Mouse (Mus musculus): Measurements from ENCODE around the gene Bcr. TPM values are rescaled to one million over a fixed set of nuclear protein-coding genes. Genes with fewer than 3 reads are reported as not detected.

The Bcr gene
- polyA plus RNA-seq, 1 experiment from 2014 or later = 2.4 TPM

GRCm38 (mm10) chr10:75070281-75070976 lies 10.0 kb downstream of the Bcr start:
- no peak overlapping the region for H3K4me3 ChIP-seq
- H3K27me3 ChIP-seq (replicated peaks) = no peaks in the 10 kb centered on the region
- no peak overlapping the region for H3K4me2 ChIP-seq
- H3K27ac ChIP-seq = 0 out of 2 replicates have a peak overlapping the region, but pooled peaks have one; percentile 1
- H3K4me1 ChIP-seq = peaks cover 41% of the 10 kb centered on the region
- H3K36me3 ChIP-seq = no peaks in the 10 kb centered on the region
- no peaks in the 10 kb centered on the region for H3K9me3 ChIP-seq (replicated peaks)
- 41% methylated on average over 11 of the region's 11 CpGs for WGBS (ENCODE audit: insufficient replicate concordance)
- no peak for ATAC-seq
- H3K9ac ChIP-seq = no peak overlapping the region

- ATAC-seq = no peak
- Histone ChIP-seq H3K36me3 (no peaks in the 10 kb centered on the region), H3K4me3 (no peak overlapping the region), H3K9me3 (replicated peaks) (no peaks in the 10 kb centered on the region), H3K4me1 (peaks cover 38% of the 10 kb centered on the region), H3K4me2 (no peak overlapping the region), H3K27me3 (replicated peaks) (no peaks in the 10 kb centered on the region), H3K9ac (no peak overlapping the region), H3K27ac (no peak overlapping the region)
- WGBS (ENCODE audit: insufficient replicate concordance) = 52% methylated on average over 5 of the region's 5 CpGs
These were observed 15.3 kb downstream of the Bcr start for GRCm38 (mm10) chr10:75075665-75076064.

GRCm38 (mm10) chr10:75078174-75079128 lies 18.1 kb downstream of the Bcr start:
- H3K9ac ChIP-seq = no peak overlapping the region
- H3K36me3 ChIP-seq = no peaks in the 10 kb centered on the region; the same call in 1 of the 2 replicates
- no peak overlapping the region for H3K4me3 ChIP-seq
- H3K4me2 ChIP-seq = no peak overlapping the region
- H3K9me3 ChIP-seq (replicated peaks) = no peaks in the 10 kb centered on the region
- peaks cover 29% of the 10 kb centered on the region for H3K4me1 ChIP-seq
- 0 out of 2 replicates have a peak, but pooled peaks have one; percentile 34 for ATAC-seq
- peak overlapping the region; percentile 16; the same call in 1 of the 2 replicates for H3K27ac ChIP-seq
- WGBS (ENCODE audit: insufficient replicate concordance) = 52% methylated on average over 14 of the region's 14 CpGs
- H3K27me3 ChIP-seq (replicated peaks) = no peaks in the 10 kb centered on the region

GRCm38 (mm10) chr10:75085330-75085729 lies 24.9 kb downstream of the Bcr start:
- Histone ChIP-seq H3K4me2 (no peak overlapping the region), H3K9ac (no peak overlapping the region), H3K27me3 (replicated peaks) (no peaks in the 10 kb centered on the region), H3K9me3 (replicated peaks) (no peaks in the 10 kb centered on the region), H3K36me3 (no peaks in the 10 kb centered on the region; the same call in 1 of the 2 replicates), H3K4me3 (no peak overlapping the region), H3K27ac (no peak overlapping the region), H3K4me1 (no peaks in the 10 kb centered on the region)
- WGBS (ENCODE audit: insufficient replicate concordance) = 58% methylated on average over 1 of the region's 1 CpGs
- no peak for ATAC-seq

- no peak overlapping the region for H3K9ac ChIP-seq
- no peak overlapping the region for H3K4me3 ChIP-seq
These were observed 28.1 kb downstream of the Bcr start for GRCm38 (mm10) chr10:75088471-75088870.

GRCm38 (mm10) chr10:75091478-75092152 lies 31.2 kb downstream of the Bcr start:
- no peak overlapping the region for H3K9ac ChIP-seq
- no peak overlapping the region for H3K4me2 ChIP-seq
- H3K9me3 ChIP-seq (replicated peaks) = no peaks in the 10 kb centered on the region
- H3K36me3 ChIP-seq = no peaks in the 10 kb centered on the region
- ATAC-seq = no peak
- H3K27ac ChIP-seq = no peak overlapping the region
- WGBS (ENCODE audit: insufficient replicate concordance) = 70% methylated on average over 10 of the region's 10 CpGs
- H3K4me3 ChIP-seq = no peak overlapping the region
- peaks cover 2% of the 10 kb centered on the region; the same call in 1 of the 2 replicates for H3K4me1 ChIP-seq
- H3K27me3 ChIP-seq (replicated peaks) = no peaks in the 10 kb centered on the region

More at GRCm38 (mm10) chr10:75088471-75088870, 28.1 kb downstream of the Bcr start:
- Histone ChIP-seq H3K4me1 (no peaks in the 10 kb centered on the region; the same call in 1 of the 2 replicates), H3K9me3 (replicated peaks) (no peaks in the 10 kb centered on the region), H3K27me3 (replicated peaks) (no peaks in the 10 kb centered on the region), H3K36me3 (no peaks in the 10 kb centered on the region; the same call in 1 of the 2 replicates), H3K27ac (no peak overlapping the region), H3K4me2 (no peak overlapping the region)
- no peak for ATAC-seq
- WGBS (ENCODE audit: insufficient replicate concordance) = 73% methylated on average over 4 of the region's 4 CpGs

- no peak for ATAC-seq
These were observed 33.0 kb downstream of the Bcr start for GRCm38 (mm10) chr10:75093252-75093987.

GRCm38 (mm10) chr10:75094338-75094737 lies 33.9 kb downstream of the Bcr start:
- WGBS (ENCODE audit: insufficient replicate concordance) = 71% methylated on average over 1 of the region's 1 CpGs
- no peaks in the 10 kb centered on the region for H3K27me3 ChIP-seq (replicated peaks)
- H3K4me3 ChIP-seq = no peak overlapping the region
- no peak for ATAC-seq
- no peak overlapping the region for H3K4me2 ChIP-seq
- no peaks in the 10 kb centered on the region for H3K36me3 ChIP-seq
- no peaks in the 10 kb centered on the region for H3K9me3 ChIP-seq (replicated peaks)
- no peak overlapping the region for H3K9ac ChIP-seq
- no peak overlapping the region for H3K27ac ChIP-seq
- H3K4me1 ChIP-seq = peaks cover 26% of the 10 kb centered on the region

More at GRCm38 (mm10) chr10:75093252-75093987, 33.0 kb downstream of the Bcr start:
- Histone ChIP-seq H3K36me3 (no peaks in the 10 kb centered on the region), H3K9ac (no peak overlapping the region), H3K27ac (no peak overlapping the region), H3K4me1 (peaks cover 19% of the 10 kb centered on the region), H3K4me3 (no peak overlapping the region), H3K4me2 (no peak overlapping the region), H3K9me3 (replicated peaks) (no peaks in the 10 kb centered on the region), H3K27me3 (replicated peaks) (no peaks in the 10 kb centered on the region)
- WGBS (ENCODE audit: insufficient replicate concordance) = 68% methylated on average over 22 of the region's 22 CpGs

GRCm38 (mm10) chr10:75095216-75095615 lies 34.8 kb downstream of the Bcr start:
- Histone ChIP-seq H3K4me3 (no peak overlapping the region), H3K36me3 (no peaks in the 10 kb centered on the region), H3K4me1 (peaks cover 26% of the 10 kb centered on the region), H3K4me2 (no peak overlapping the region), H3K27me3 (replicated peaks) (no peaks in the 10 kb centered on the region), H3K9ac (no peak overlapping the region), H3K9me3 (replicated peaks) (no peaks in the 10 kb centered on the region), H3K27ac (no peak overlapping the region)
- ATAC-seq = no peak
- 85% methylated on average over 7 of the region's 7 CpGs for WGBS (ENCODE audit: insufficient replicate concordance)

- H3K4me2 ChIP-seq = no peak overlapping the region
- no peak overlapping the region for H3K4me3 ChIP-seq
- peak; percentile 55; the same call in 1 of the 2 replicates for ATAC-seq
- no peaks in the 10 kb centered on the region for H3K9me3 ChIP-seq (replicated peaks)
- H3K36me3 ChIP-seq = no peaks in the 10 kb centered on the region
- H3K9ac ChIP-seq = no peak overlapping the region
- WGBS (ENCODE audit: insufficient replicate concordance) = 60% methylated on average over 10 of the region's 10 CpGs
- H3K4me1 ChIP-seq = peaks cover 36% of the 10 kb centered on the region
- no peaks in the 10 kb centered on the region for H3K27me3 ChIP-seq (replicated peaks)
- H3K27ac ChIP-seq = no peak overlapping the region
These were observed 38.2 kb downstream of the Bcr start for GRCm38 (mm10) chr10:75098446-75099183.

All from liver, embryonic 12.5 days (tissue).